Mouse (Mus musculus): Measurements from ENCODE around the gene Sorbs2. TPM values are rescaled to one million over a fixed set of nuclear protein-coding genes. Genes with fewer than 3 reads are reported as not detected.

Sorbs2 gene
- polyA plus RNA-seq, 1 experiment from 2014 or later = 476 TPM

- no peaks in the 10 kb centered on the region for H3K9me3 ChIP-seq (ENCODE audit: control insufficient read depth, low read length)
- H3K27ac ChIP-seq (replicated peaks in 1 of 2; ENCODE audit: control insufficient read depth in 1 of 2, insufficient read depth in 1 of 2, low read depth in 2 of 2, low read length in 2 of 2) = no peak overlapping the region
- H3K4me1 ChIP-seq (ENCODE audit: control insufficient read depth in 2 of 2, insufficient read depth in 2 of 2, low read length in 2 of 2) = peaks cover 2 to 5% of the 10 kb centered on the region in 2 experiments; a peak in 1 of 4 replicates
- no peak overlapping the region for H3K9ac ChIP-seq (ENCODE audit: low read length)
- H3K4me2 ChIP-seq (ENCODE audit: low read length) = no peak overlapping the region
- no peaks in the 10 kb centered on the region for H3K36me3 ChIP-seq (ENCODE audit: control insufficient read depth, insufficient read depth, low read length)
- H3K27me3 ChIP-seq (ENCODE audit: control insufficient read depth, insufficient read depth, low read length) = no peaks in the 10 kb centered on the region
- 80% methylated on average over 4 of the region's 4 CpGs for WGBS
- no peak for ATAC-seq (ENCODE audit: insufficient number of reproducible peaks, insufficient read depth, low FRiP score, low read depth)
- H3K4me3 ChIP-seq (ENCODE audit: control insufficient read depth in 1 of 2, insufficient read depth in 1 of 2, low read depth in 1 of 2, low read length in 2 of 2) = no peak overlapping the region
These were observed 1.2 kb upstream of the Sorbs2 start for GRCm38 (mm10) chr8:45506376-45506775.

GRCm38 (mm10) chr8:45507277-45507633 lies 333 bp upstream of the Sorbs2 start:
- H3K4me2 ChIP-seq (ENCODE audit: low read length) = peak overlapping the region; percentile 57
- 67% methylated on average over 8 of the region's 8 CpGs for WGBS
- no peaks in the 10 kb centered on the region for H3K36me3 ChIP-seq (ENCODE audit: control insufficient read depth, insufficient read depth, low read length)
- H3K27me3 ChIP-seq (ENCODE audit: control insufficient read depth, insufficient read depth, low read length) = no peaks in the 10 kb centered on the region
- H3K27ac ChIP-seq (replicated peaks in 1 of 2; ENCODE audit: control insufficient read depth in 1 of 2, insufficient read depth in 1 of 2, low read depth in 2 of 2, low read length in 2 of 2) = no peak overlapping the region
- H3K4me1 ChIP-seq (ENCODE audit: control insufficient read depth in 2 of 2, insufficient read depth in 2 of 2, low read length in 2 of 2) = peaks cover 2 to 5% of the 10 kb centered on the region in 2 experiments; a peak in 1 of 4 replicates
- H3K9ac ChIP-seq (ENCODE audit: low read length) = peak overlapping the region; percentile 39; the same call in 1 of the 2 replicates
- peak overlapping the region in 1 of 2 experiments; percentile 15; a peak in 2 of 4 replicates for H3K4me3 ChIP-seq (ENCODE audit: control insufficient read depth in 1 of 2, insufficient read depth in 1 of 2, low read depth in 1 of 2, low read length in 2 of 2)
- no peak for ATAC-seq (ENCODE audit: insufficient number of reproducible peaks, insufficient read depth, low FRiP score, low read depth)
- H3K9me3 ChIP-seq (ENCODE audit: control insufficient read depth, low read length) = no peaks in the 10 kb centered on the region

GRCm38 (mm10) chr8:45508521-45509104 lies 1.0 kb downstream of the Sorbs2 start:
- Histone ChIP-seq H3K27ac (replicated peaks in 1 of 2; ENCODE audit: control insufficient read depth in 1 of 2, insufficient read depth in 1 of 2, low read depth in 2 of 2, low read length in 2 of 2) (no peak overlapping the region), H3K9me3 (ENCODE audit: control insufficient read depth, low read length) (no peaks in the 10 kb centered on the region), H3K4me2 (ENCODE audit: low read length) (no peak overlapping the region), H3K9ac (ENCODE audit: low read length) (no peak overlapping the region), H3K4me1 (ENCODE audit: control insufficient read depth in 2 of 2, insufficient read depth in 2 of 2, low read length in 2 of 2) (peaks cover 2 to 5% of the 10 kb centered on the region in 2 experiments; a peak in 1 of 4 replicates), H3K4me3 (ENCODE audit: control insufficient read depth in 1 of 2, insufficient read depth in 1 of 2, low read depth in 1 of 2, low read length in 2 of 2) (no peak overlapping the region), H3K27me3 (ENCODE audit: control insufficient read depth, insufficient read depth, low read length) (no peaks in the 10 kb centered on the region), H3K36me3 (ENCODE audit: control insufficient read depth, insufficient read depth, low read length) (no peaks in the 10 kb centered on the region)
- no peak for ATAC-seq (ENCODE audit: insufficient number of reproducible peaks, insufficient read depth, low FRiP score, low read depth)
- 80% methylated on average over 7 of the region's 7 CpGs for WGBS

- peaks cover 3% of the 10 kb centered on the region; the same call in 1 of the 2 replicates for H3K9me3 ChIP-seq (ENCODE audit: control insufficient read depth, low read length)
These were observed 4.8 kb downstream of the Sorbs2 start for GRCm38 (mm10) chr8:45512369-45512768.

GRCm38 (mm10) chr8:45521595-45521994 lies 14.0 kb downstream of the Sorbs2 start:
- no peak overlapping the region for H3K27ac ChIP-seq (replicated peaks in 1 of 2; ENCODE audit: control insufficient read depth in 1 of 2, insufficient read depth in 1 of 2, low read depth in 2 of 2, low read length in 2 of 2)
- H3K4me1 ChIP-seq (ENCODE audit: control insufficient read depth in 2 of 2, insufficient read depth in 2 of 2, low read length in 2 of 2) = no peaks in the 10 kb centered on the region
- H3K9me3 ChIP-seq (ENCODE audit: control insufficient read depth, low read length) = no peaks in the 10 kb centered on the region
- H3K4me2 ChIP-seq (ENCODE audit: low read length) = no peak overlapping the region
- no peaks in the 10 kb centered on the region for H3K36me3 ChIP-seq (ENCODE audit: control insufficient read depth, insufficient read depth, low read length)
- WGBS = 67% methylated on average over 6 of the region's 6 CpGs
- no peak overlapping the region for H3K9ac ChIP-seq (ENCODE audit: low read length)
- H3K27me3 ChIP-seq (ENCODE audit: control insufficient read depth, insufficient read depth, low read length) = no peaks in the 10 kb centered on the region
- ATAC-seq (ENCODE audit: insufficient number of reproducible peaks, insufficient read depth, low FRiP score, low read depth) = no peak
- H3K4me3 ChIP-seq (ENCODE audit: control insufficient read depth in 1 of 2, insufficient read depth in 1 of 2, low read depth in 1 of 2, low read length in 2 of 2) = no peak overlapping the region

More at GRCm38 (mm10) chr8:45512369-45512768, 4.8 kb downstream of the Sorbs2 start:
- H3K4me1 ChIP-seq (ENCODE audit: control insufficient read depth in 2 of 2, insufficient read depth in 2 of 2, low read length in 2 of 2) = peaks cover 2 to 5% of the 10 kb centered on the region in 2 experiments; a peak in 1 of 4 replicates
- H3K27me3 ChIP-seq (ENCODE audit: control insufficient read depth, insufficient read depth, low read length) = no peaks in the 10 kb centered on the region
- no peak overlapping the region for H3K9ac ChIP-seq (ENCODE audit: low read length)
- no peaks in the 10 kb centered on the region for H3K36me3 ChIP-seq (ENCODE audit: control insufficient read depth, insufficient read depth, low read length)
- H3K4me3 ChIP-seq (ENCODE audit: control insufficient read depth in 1 of 2, insufficient read depth in 1 of 2, low read depth in 1 of 2, low read length in 2 of 2) = no peak overlapping the region
- no peak overlapping the region for H3K27ac ChIP-seq (replicated peaks in 1 of 2; ENCODE audit: control insufficient read depth in 1 of 2, insufficient read depth in 1 of 2, low read depth in 2 of 2, low read length in 2 of 2)
- H3K4me2 ChIP-seq (ENCODE audit: low read length) = no peak overlapping the region
- ATAC-seq (ENCODE audit: insufficient number of reproducible peaks, insufficient read depth, low FRiP score, low read depth) = no peak

- no peak overlapping the region for H3K27ac ChIP-seq (replicated peaks in 1 of 2; ENCODE audit: control insufficient read depth in 1 of 2, insufficient read depth in 1 of 2, low read depth in 2 of 2, low read length in 2 of 2)
- H3K4me2 ChIP-seq (ENCODE audit: low read length) = no peak overlapping the region
- H3K36me3 ChIP-seq (ENCODE audit: control insufficient read depth, insufficient read depth, low read length) = no peaks in the 10 kb centered on the region
- no peak overlapping the region for H3K4me3 ChIP-seq (ENCODE audit: control insufficient read depth in 1 of 2, insufficient read depth in 1 of 2, low read depth in 1 of 2, low read length in 2 of 2)
- no peaks in the 10 kb centered on the region for H3K9me3 ChIP-seq (ENCODE audit: control insufficient read depth, low read length)
- 89% methylated on average over 2 of the region's 2 CpGs for WGBS
- ATAC-seq (ENCODE audit: insufficient number of reproducible peaks, insufficient read depth, low FRiP score, low read depth) = no peak
- H3K4me1 ChIP-seq (ENCODE audit: control insufficient read depth in 2 of 2, insufficient read depth in 2 of 2, low read length in 2 of 2) = peaks cover 0 to 4% of the 10 kb centered on the region in 2 experiments; a peak in 1 of 4 replicates
- no peaks in the 10 kb centered on the region for H3K27me3 ChIP-seq (ENCODE audit: control insufficient read depth, insufficient read depth, low read length)
- H3K9ac ChIP-seq (ENCODE audit: low read length) = no peak overlapping the region
These were observed 20.1 kb downstream of the Sorbs2 start for GRCm38 (mm10) chr8:45527708-45528107.

GRCm38 (mm10) chr8:45528890-45529289 lies 21.3 kb downstream of the Sorbs2 start:
- H3K9ac ChIP-seq (ENCODE audit: low read length) = no peak overlapping the region
- ATAC-seq (ENCODE audit: insufficient number of reproducible peaks, insufficient read depth, low FRiP score, low read depth) = no peak
- no peaks in the 10 kb centered on the region for H3K27me3 ChIP-seq (ENCODE audit: control insufficient read depth, insufficient read depth, low read length)
- H3K4me2 ChIP-seq (ENCODE audit: low read length) = no peak overlapping the region
- H3K27ac ChIP-seq (replicated peaks in 1 of 2; ENCODE audit: control insufficient read depth in 1 of 2, insufficient read depth in 1 of 2, low read depth in 2 of 2, low read length in 2 of 2) = no peak overlapping the region
- peaks cover 0 to 4% of the 10 kb centered on the region in 2 experiments; a peak in 1 of 4 replicates for H3K4me1 ChIP-seq (ENCODE audit: control insufficient read depth in 2 of 2, insufficient read depth in 2 of 2, low read length in 2 of 2)
- WGBS = 21% methylated on average over 2 of the region's 2 CpGs
- no peaks in the 10 kb centered on the region for H3K9me3 ChIP-seq (ENCODE audit: control insufficient read depth, low read length)
- H3K36me3 ChIP-seq (ENCODE audit: control insufficient read depth, insufficient read depth, low read length) = no peaks in the 10 kb centered on the region
- no peak overlapping the region for H3K4me3 ChIP-seq (ENCODE audit: control insufficient read depth in 1 of 2, insufficient read depth in 1 of 2, low read depth in 1 of 2, low read length in 2 of 2)

GRCm38 (mm10) chr8:45536578-45536977 lies 29.0 kb downstream of the Sorbs2 start:
- ATAC-seq (ENCODE audit: insufficient number of reproducible peaks, insufficient read depth, low FRiP score, low read depth) = no peak
- H3K9ac ChIP-seq (ENCODE audit: low read length) = no peak overlapping the region
- WGBS = 83% methylated on average over 9 of the region's 9 CpGs
- H3K9me3 ChIP-seq (ENCODE audit: control insufficient read depth, low read length) = no peaks in the 10 kb centered on the region
- no peaks in the 10 kb centered on the region for H3K27me3 ChIP-seq (ENCODE audit: control insufficient read depth, insufficient read depth, low read length)
- no peak overlapping the region for H3K4me2 ChIP-seq (ENCODE audit: low read length)
- peaks cover 2 to 9% of the 10 kb centered on the region in 2 experiments; a peak in 3 of 4 replicates for H3K4me1 ChIP-seq (ENCODE audit: control insufficient read depth in 2 of 2, insufficient read depth in 2 of 2, low read length in 2 of 2)
- H3K36me3 ChIP-seq (ENCODE audit: control insufficient read depth, insufficient read depth, low read length) = no peaks in the 10 kb centered on the region
- no peak overlapping the region for H3K4me3 ChIP-seq (ENCODE audit: control insufficient read depth in 1 of 2, insufficient read depth in 1 of 2, low read depth in 1 of 2, low read length in 2 of 2)
- no peak overlapping the region for H3K27ac ChIP-seq (replicated peaks in 1 of 2; ENCODE audit: control insufficient read depth in 1 of 2, insufficient read depth in 1 of 2, low read depth in 2 of 2, low read length in 2 of 2)
